Mouse (Mus musculus): ENCODE measurements at regions not wholly inside any gene's neighbourhood (a gene's known extent, or its start where the extent isn't known, plus 50 kb on each side); places are given as distances from the start of the nearest gene placed in this dataset.

DNA sequence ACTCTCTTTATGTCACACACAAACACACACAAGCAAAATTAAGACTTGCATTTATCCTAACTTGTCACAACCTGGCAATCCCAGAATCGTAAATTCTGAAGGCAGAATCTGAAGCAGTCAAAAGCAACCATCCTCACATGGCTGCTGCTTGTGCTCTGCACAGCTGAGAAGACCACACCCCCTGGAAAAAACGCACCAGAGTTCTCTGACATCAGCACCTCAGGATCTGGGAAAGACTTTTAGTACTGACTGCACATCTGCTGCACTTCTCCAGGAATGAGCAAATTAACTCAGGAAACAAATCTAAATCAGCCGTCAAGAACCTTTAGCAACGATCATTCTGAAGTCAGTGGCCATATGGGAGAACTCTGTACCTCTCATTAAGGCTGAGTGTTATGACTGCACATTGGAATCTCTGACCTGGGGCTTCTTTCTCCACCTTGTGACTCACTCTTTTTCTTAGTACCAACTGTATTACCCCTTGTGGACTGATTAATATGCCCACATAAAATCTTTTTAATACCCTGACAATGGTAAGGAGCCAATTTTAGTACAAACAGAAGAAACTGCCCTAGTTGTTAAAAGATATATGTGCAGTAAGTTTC lies 248.1 kb upstream of the Akirin2 start:
- TF ChIP-seq CTCF (IDR thresholded peaks at IDR 0.05) (no peak), POLR2A (IDR thresholded peaks at IDR 0.05; ENCODE audit: insufficient read depth, low read depth, low read length) (no peak)

Data from heart, adult 2 months (tissue).